Mouse (Mus musculus): Measurements from ENCODE around the gene Acsl1. TPM values are rescaled to one million over a fixed set of nuclear protein-coding genes. Genes with fewer than 3 reads are reported as not detected.

Acsl1 gene
- polyA plus RNA-seq, 1 experiment from 2014 or later = 23.3 TPM

GRCm38 (mm10) chr8:46477747-46478458 is 7.1 kb downstream of the Acsl1 start:
- no peaks in the 10 kb centered on the region for H3K36me3 ChIP-seq
- H3K9me3 ChIP-seq (replicated peaks) = no peaks in the 10 kb centered on the region
- H3K4me2 ChIP-seq = no peak overlapping the region
- H3K9ac ChIP-seq = no peak overlapping the region
- no peak for ATAC-seq (ENCODE audit: insufficient number of reproducible peaks, low FRiP score)
- H3K4me3 ChIP-seq = no peak overlapping the region
- peaks cover 21% of the 10 kb centered on the region for H3K4me1 ChIP-seq (replicated peaks)
- no peaks in the 10 kb centered on the region for H3K27me3 ChIP-seq (replicated peaks)
- WGBS = 80% methylated on average over 9 of the region's 9 CpGs
- no peak overlapping the region for H3K27ac ChIP-seq (ENCODE audit: poor library complexity, severe bottlenecking)

GRCm38 (mm10) chr8:46478783-46479182 is 7.9 kb downstream of the Acsl1 start:
- no peaks in the 10 kb centered on the region for H3K27me3 ChIP-seq (replicated peaks)
- H3K4me1 ChIP-seq (replicated peaks) = peaks cover 17% of the 10 kb centered on the region
- no peak overlapping the region for H3K9ac ChIP-seq
- H3K36me3 ChIP-seq = no peaks in the 10 kb centered on the region
- no peak overlapping the region for H3K27ac ChIP-seq (ENCODE audit: poor library complexity, severe bottlenecking)
- WGBS = 81% methylated on average over 10 of the region's 10 CpGs
- H3K9me3 ChIP-seq (replicated peaks) = no peaks in the 10 kb centered on the region
- no peak overlapping the region for H3K4me3 ChIP-seq
- no peak for ATAC-seq (ENCODE audit: insufficient number of reproducible peaks, low FRiP score)
- no peak overlapping the region for H3K4me2 ChIP-seq

GRCm38 (mm10) chr8:46479794-46480532 is 9.1 kb downstream of the Acsl1 start:
- Histone ChIP-seq H3K27me3 (replicated peaks) (no peaks in the 10 kb centered on the region), H3K4me2 (peak overlapping the region; percentile 9), H3K9me3 (replicated peaks) (no peaks in the 10 kb centered on the region), H3K4me1 (replicated peaks) (peaks cover 23% of the 10 kb centered on the region), H3K9ac (peak overlapping the region; percentile 6), H3K4me3 (no peak overlapping the region), H3K36me3 (no peaks in the 10 kb centered on the region), H3K27ac (ENCODE audit: poor library complexity, severe bottlenecking) (peak overlapping the region; percentile 75)
- WGBS = 29% methylated on average over 7 of the region's 7 CpGs
- ATAC-seq (ENCODE audit: insufficient number of reproducible peaks, low FRiP score) = peak; percentile 42; the same call in 1 of the 2 replicates

DNA sequence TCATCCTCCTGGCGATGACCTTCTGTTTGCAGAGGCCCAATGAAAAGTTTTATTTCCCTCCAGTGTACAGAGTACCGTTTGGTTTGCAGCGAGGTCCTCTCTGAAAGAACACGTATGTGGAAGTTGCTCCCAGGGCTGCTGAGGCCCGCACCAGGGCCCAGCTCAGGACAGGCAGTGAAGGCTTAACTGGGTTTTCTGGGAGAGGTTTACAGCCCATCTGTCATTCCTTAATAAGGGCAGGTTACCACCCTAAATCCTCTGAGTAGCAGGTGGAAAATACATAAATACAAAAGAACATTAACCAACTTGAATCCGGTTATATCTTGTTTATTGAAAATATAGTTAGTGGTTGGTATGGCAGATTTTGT is 9.7 kb downstream of the Acsl1 start:
- no peaks in the 10 kb centered on the region for H3K27me3 ChIP-seq (replicated peaks)
- no peak overlapping the region for H3K4me3 ChIP-seq
- peak overlapping the region; percentile 9; the same call in 1 of the 2 replicates for H3K4me2 ChIP-seq
- H3K9me3 ChIP-seq (replicated peaks) = 0 out of 2 replicates have a peak, but pooled peaks cover 2% of the 10 kb centered on the region
- H3K36me3 ChIP-seq = no peaks in the 10 kb centered on the region
- 73% methylated on average over 6 of the region's 6 CpGs for WGBS
- H3K4me1 ChIP-seq (replicated peaks) = peaks cover 23% of the 10 kb centered on the region
- H3K27ac ChIP-seq (ENCODE audit: poor library complexity, severe bottlenecking) = peak overlapping the region; percentile 75
- H3K9ac ChIP-seq = peak overlapping the region; percentile 6; the same call in 1 of the 2 replicates
- ATAC-seq (ENCODE audit: insufficient number of reproducible peaks, low FRiP score) = no peak

- no peak overlapping the region for H3K27ac ChIP-seq (ENCODE audit: poor library complexity, severe bottlenecking)
- no peak for ATAC-seq (ENCODE audit: insufficient number of reproducible peaks, low FRiP score)
- H3K4me2 ChIP-seq = no peak overlapping the region
- no peaks in the 10 kb centered on the region for H3K36me3 ChIP-seq
- no peak overlapping the region for H3K9ac ChIP-seq
- H3K4me1 ChIP-seq (replicated peaks) = peaks cover 23% of the 10 kb centered on the region
- H3K9me3 ChIP-seq (replicated peaks) = 0 out of 2 replicates have a peak, but pooled peaks cover 2% of the 10 kb centered on the region
- H3K4me3 ChIP-seq = no peak overlapping the region
- 79% methylated on average over 4 of the region's 4 CpGs for WGBS
- H3K27me3 ChIP-seq (replicated peaks) = no peaks in the 10 kb centered on the region
These were observed 11.9 kb downstream of the Acsl1 start for GRCm38 (mm10) chr8:46482771-46483170.

DNA sequence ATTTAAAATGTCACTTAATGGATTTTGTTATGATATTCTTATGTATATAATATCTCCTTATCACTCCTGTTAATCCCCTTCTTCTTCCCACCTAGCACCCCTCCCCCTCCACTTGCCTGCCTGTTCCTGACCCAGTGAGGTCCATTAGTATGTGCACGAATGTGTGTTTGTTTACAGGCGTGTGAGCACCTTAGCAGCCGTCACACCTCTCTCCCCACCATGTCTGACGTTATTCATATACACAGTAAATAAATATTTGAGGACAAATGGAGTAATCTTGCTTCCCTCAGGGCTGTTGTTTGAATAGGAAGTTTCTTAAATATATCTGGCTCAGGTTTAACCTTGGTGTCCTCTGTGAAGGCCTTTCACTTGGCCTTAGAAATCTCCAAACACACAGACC is 12.4 kb downstream of the Acsl1 start:
- Histone ChIP-seq H3K4me3 (no peak overlapping the region), H3K27me3 (replicated peaks) (no peaks in the 10 kb centered on the region), H3K9me3 (replicated peaks) (0 out of 2 replicates have a peak, but pooled peaks cover 2% of the 10 kb centered on the region), H3K4me2 (no peak overlapping the region), H3K4me1 (replicated peaks) (peaks cover 28% of the 10 kb centered on the region), H3K27ac (ENCODE audit: poor library complexity, severe bottlenecking) (no peak overlapping the region), H3K9ac (no peak overlapping the region), H3K36me3 (no peaks in the 10 kb centered on the region)
- WGBS = 80% methylated on average over 4 of the region's 4 CpGs
- ATAC-seq (ENCODE audit: insufficient number of reproducible peaks, low FRiP score) = no peak

DNA sequence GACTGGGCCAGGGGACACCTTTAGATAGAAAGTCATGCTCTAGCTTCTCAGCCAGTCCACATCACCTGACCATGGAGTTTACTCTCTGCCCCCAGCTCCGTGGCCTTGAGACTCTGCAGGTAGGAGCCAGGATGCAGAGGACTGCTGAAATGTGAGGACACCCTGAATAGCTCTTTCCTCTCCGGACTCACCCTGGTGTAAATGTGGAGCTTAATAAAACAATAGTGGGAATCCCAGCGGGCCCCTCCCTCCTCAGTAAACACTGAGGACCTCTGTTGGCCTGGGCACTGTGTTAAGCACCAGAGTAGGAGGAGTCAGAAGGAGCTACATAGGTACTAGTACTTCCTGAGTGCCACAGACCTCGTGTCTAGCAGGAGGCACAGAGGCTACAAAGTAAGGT is 13.2 kb downstream of the Acsl1 start:
- Histone ChIP-seq H3K27ac (ENCODE audit: poor library complexity, severe bottlenecking) (no peak overlapping the region), H3K4me1 (replicated peaks) (peaks cover 25% of the 10 kb centered on the region), H3K9ac (no peak overlapping the region), H3K27me3 (replicated peaks) (no peaks in the 10 kb centered on the region), H3K4me3 (no peak overlapping the region), H3K9me3 (replicated peaks) (0 out of 2 replicates have a peak, but pooled peaks cover 2% of the 10 kb centered on the region), H3K36me3 (no peaks in the 10 kb centered on the region), H3K4me2 (no peak overlapping the region)
- ATAC-seq (ENCODE audit: insufficient number of reproducible peaks, low FRiP score) = no peak
- WGBS = 50% methylated on average over 4 of the region's 4 CpGs

- H3K9me3 ChIP-seq (replicated peaks) = 0 out of 2 replicates have a peak, but pooled peaks cover 2% of the 10 kb centered on the region
- no peak overlapping the region for H3K9ac ChIP-seq
- no peak overlapping the region for H3K4me2 ChIP-seq
- ATAC-seq (ENCODE audit: insufficient number of reproducible peaks, low FRiP score) = no peak
- peaks cover 19% of the 10 kb centered on the region for H3K4me1 ChIP-seq (replicated peaks)
- 74% methylated on average over 8 of the region's 8 CpGs for WGBS
- H3K27ac ChIP-seq (ENCODE audit: poor library complexity, severe bottlenecking) = no peak overlapping the region
- no peaks in the 10 kb centered on the region for H3K27me3 ChIP-seq (replicated peaks)
- H3K4me3 ChIP-seq = no peak overlapping the region
- H3K36me3 ChIP-seq = no peaks in the 10 kb centered on the region
These were observed 14.2 kb downstream of the Acsl1 start for GRCm38 (mm10) chr8:46484931-46485463.

DNA sequence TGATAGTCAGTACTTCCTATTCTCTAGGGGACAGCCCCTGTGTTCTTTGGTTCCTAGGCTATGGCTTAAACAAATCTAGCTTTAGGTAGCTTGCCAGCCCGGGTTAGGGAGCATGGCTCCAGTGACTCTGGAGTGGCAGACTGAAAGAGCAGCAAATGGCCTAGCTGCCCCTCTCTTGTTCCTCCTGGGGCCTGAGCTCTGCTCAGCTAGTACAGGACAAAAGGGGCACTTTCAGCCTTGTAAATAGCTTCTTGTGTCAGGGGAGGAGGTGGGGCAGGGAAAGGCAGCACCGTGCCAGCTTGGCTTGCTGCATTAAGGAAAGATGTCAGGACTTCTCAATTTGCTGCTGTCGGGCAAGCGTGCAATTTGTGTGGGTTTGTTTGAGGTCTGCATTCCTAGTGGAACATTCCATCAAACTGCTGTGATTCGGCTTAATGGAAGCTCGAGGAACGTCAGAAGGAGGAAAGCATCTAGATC is 17.3 kb downstream of the Acsl1 start:
- 57% methylated on average over 7 of the region's 7 CpGs for WGBS
- 0 out of 2 replicates have a peak, but pooled peaks cover 2% of the 10 kb centered on the region for H3K9me3 ChIP-seq (replicated peaks)
- H3K4me2 ChIP-seq = no peak overlapping the region
- no peaks in the 10 kb centered on the region for H3K27me3 ChIP-seq (replicated peaks)
- H3K36me3 ChIP-seq = peaks cover under 1% of the 10 kb centered on the region; the same call in 1 of the 2 replicates
- H3K27ac ChIP-seq (ENCODE audit: poor library complexity, severe bottlenecking) = no peak overlapping the region
- H3K4me1 ChIP-seq (replicated peaks) = peaks cover 25% of the 10 kb centered on the region
- H3K9ac ChIP-seq = no peak overlapping the region
- no peak overlapping the region for H3K4me3 ChIP-seq
- ATAC-seq (ENCODE audit: insufficient number of reproducible peaks, low FRiP score) = no peak

DNA sequence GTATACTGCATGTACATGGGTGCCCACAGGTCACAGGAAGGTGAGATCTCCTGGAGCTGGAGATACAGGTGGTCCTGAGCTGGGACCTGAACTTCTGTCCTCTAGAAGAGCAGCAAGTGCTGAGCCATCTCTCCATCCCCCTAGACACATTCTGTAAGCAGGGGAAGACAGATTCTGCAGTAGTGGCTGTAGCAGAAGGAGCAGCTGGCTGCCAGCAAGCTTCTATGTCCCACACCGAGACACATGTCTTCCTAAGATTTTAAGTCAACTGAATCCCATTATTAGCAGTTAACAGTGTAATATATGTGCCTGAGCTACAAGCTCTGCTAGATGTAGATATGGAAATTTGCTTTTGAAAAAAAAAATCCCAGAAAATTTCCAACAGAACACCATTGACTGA is 18.4 kb downstream of the Acsl1 start:
- no peak for ATAC-seq (ENCODE audit: insufficient number of reproducible peaks, low FRiP score)
- Histone ChIP-seq H3K9ac (no peak overlapping the region), H3K36me3 (peaks cover 6% of the 10 kb centered on the region; the same call in 1 of the 2 replicates), H3K9me3 (replicated peaks) (0 out of 2 replicates have a peak, but pooled peaks cover 2% of the 10 kb centered on the region), H3K4me3 (no peak overlapping the region), H3K27ac (ENCODE audit: poor library complexity, severe bottlenecking) (no peak overlapping the region), H3K4me2 (no peak overlapping the region), H3K4me1 (replicated peaks) (peaks cover 23% of the 10 kb centered on the region), H3K27me3 (replicated peaks) (no peaks in the 10 kb centered on the region)
- WGBS = 93% methylated on average over 1 of the region's 1 CpGs

- 92% methylated on average over 8 of the region's 8 CpGs for WGBS
- ATAC-seq (ENCODE audit: insufficient number of reproducible peaks, low FRiP score) = no peak
These were observed 19.4 kb downstream of the Acsl1 start for GRCm38 (mm10) chr8:46490250-46490649.

More at GRCm38 (mm10) chr8:46490250-46490649, 19.4 kb downstream of the Acsl1 start:
- 0 out of 2 replicates have a peak, but pooled peaks cover 1% of the 10 kb centered on the region for H3K9me3 ChIP-seq (replicated peaks)
- H3K9ac ChIP-seq = no peak overlapping the region
- H3K4me2 ChIP-seq = no peak overlapping the region
- no peaks in the 10 kb centered on the region for H3K27me3 ChIP-seq (replicated peaks)
- no peak overlapping the region for H3K27ac ChIP-seq (ENCODE audit: poor library complexity, severe bottlenecking)
- no peak overlapping the region for H3K4me3 ChIP-seq
- peaks cover 19% of the 10 kb centered on the region for H3K4me1 ChIP-seq (replicated peaks)
- H3K36me3 ChIP-seq = peaks cover 6% of the 10 kb centered on the region; the same call in 1 of the 2 replicates

Measured in heart, embryonic 12.5 days (tissue).